Mouse (Mus musculus): ENCODE measurements around the gene Irx4. TPM values are rescaled to one million over a fixed set of nuclear protein-coding genes. Genes with fewer than 3 reads are reported as not detected.

Gene Irx4
- total RNA-seq, 2 experiments from 2014 or later, result not detected

Other genes starting within 250 kb of the Irx4 start
- gene Mrpl36, start 68.0 kb downstream of the Irx4 start, total RNA-seq (2021), result 10 to 100 TPM; 32.9 to 40.3 TPM
- 100 to 1,000 TPM; 189 TPM for gene Ndufs6, start 68.1 kb downstream of the Irx4 start, total RNA-seq (2021)
- 10 to 100 TPM; 45.9 to 48.0 TPM for gene Lpcat1, start 206.7 kb downstream of the Irx4 start, total RNA-seq (2021)

All from left cerebral cortex, adult 18-20 months (tissue).